Mouse (Mus musculus): ENCODE data around the gene Slc25a28. TPM values are rescaled to one million over a fixed set of nuclear protein-coding genes. Genes with fewer than 3 reads are reported as not detected.

The Slc25a28 gene
- total RNA-seq, 1 experiment, result 54.8 TPM

DNA sequence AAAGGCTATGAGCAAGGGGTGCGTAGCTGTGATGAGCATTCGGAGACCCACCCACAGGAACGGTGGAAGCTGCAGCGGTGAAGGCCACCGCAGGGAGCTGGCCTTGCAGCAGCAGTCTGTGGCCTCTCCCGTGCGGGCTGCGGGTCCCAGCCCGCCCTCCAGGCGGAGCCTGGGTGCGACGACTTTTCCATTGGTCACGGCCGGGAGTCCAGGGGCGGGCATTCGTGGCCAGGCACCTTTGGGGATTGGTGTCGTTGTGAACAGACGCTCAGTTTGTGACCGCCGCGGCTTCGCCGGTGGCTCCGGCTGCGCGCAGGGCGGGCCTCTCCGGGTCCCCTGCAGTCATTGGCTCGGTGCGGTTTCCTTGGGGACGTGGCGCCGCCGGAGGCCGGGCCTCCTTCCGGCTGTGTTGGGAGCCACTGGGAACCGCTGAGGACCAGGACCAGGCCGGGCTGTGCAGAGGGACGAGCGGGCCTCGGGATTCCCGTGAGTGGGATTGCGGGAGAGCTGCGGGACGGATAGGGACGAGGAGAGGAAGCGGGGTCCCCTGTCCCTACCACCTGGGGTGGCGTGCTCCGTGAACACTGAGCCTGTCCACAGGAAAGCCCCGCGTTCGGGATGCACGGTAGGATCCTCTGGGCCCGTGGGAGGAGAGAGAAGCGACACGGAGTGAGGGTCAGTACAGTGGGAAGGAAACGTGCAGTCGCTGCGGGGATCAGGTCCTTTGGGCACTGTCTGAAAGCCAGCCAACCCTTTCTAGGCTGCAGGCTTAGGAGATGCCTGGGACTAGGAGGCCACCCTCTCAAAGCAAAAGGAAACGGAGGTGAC lies 15.0 kb upstream of the Slc25a28 start, which contains the start of gene Entpd7:
Entpd7 (plus strand) TSS at position 254 of the 828 bp plus-strand sequence.
- DNase-seq (ENCODE audit: low read depth, low spot score), result peak; percentile 90
- in situ Hi-C loops (cut with MboI; ENCODE audit: low sequenced_read_pairs in 2 of 2, unreplicated experiment in 2 of 2), result no loop called here
- H3K9me3 ChIP-seq (ENCODE audit: control insufficient read depth, insufficient read depth, low read depth, low read length), result no peaks in the 10 kb centered on the region
- H3K4me3 ChIP-seq (ENCODE audit: insufficient read depth in 1 of 2, low read depth in 1 of 2, low read length in 2 of 2, poor library complexity in 1 of 2, severe bottlenecking in 1 of 2), result peak within 1 kb of the TSS; percentile 78 to 94
- TF ChIP-seq ZC3H11A (IDR thresholded peaks at IDR 0.05; ENCODE audit: borderline replicate concordance, low read depth, low read length) (no peak), CHD2 (IDR thresholded peaks at IDR 0.05; ENCODE audit: low read depth, low read length) (no peak), ZNF384 (IDR thresholded peaks at IDR 0.05; ENCODE audit: low read depth, low read length) (no peak), MAFK (IDR thresholded peaks at IDR 0.05; ENCODE audit: insufficient read depth, low read depth, low read length) (no peak), HCFC1 (IDR thresholded peaks at IDR 0.05; ENCODE audit: borderline replicate concordance, insufficient read depth, low read length) (no peak)
- H3K4me1 ChIP-seq (ENCODE audit: control insufficient read depth in 2 of 2, insufficient read depth in 2 of 2, low read length in 2 of 2, poor library complexity in 1 of 2), result peaks cover 0 to under 1% of the 10 kb centered on the region in 2 experiments; a peak in 1 of 4 replicates
- H3K27ac ChIP-seq (ENCODE audit: insufficient read depth, low read depth, low read length, poor library complexity, severe bottlenecking), result peak within 1 kb of the TSS; percentile 37; the same call in 1 of the 2 replicates
- peak within 1 kb of the TSS; percentile 74 for H3K9ac ChIP-seq (ENCODE audit: insufficient read depth, low read depth, low read length, poor library complexity, severe bottlenecking)
- no peaks in the 10 kb centered on the region for H3K36me3 ChIP-seq (ENCODE audit: control insufficient read depth, insufficient read depth, low read length, poor library complexity, severe bottlenecking)

DNA sequence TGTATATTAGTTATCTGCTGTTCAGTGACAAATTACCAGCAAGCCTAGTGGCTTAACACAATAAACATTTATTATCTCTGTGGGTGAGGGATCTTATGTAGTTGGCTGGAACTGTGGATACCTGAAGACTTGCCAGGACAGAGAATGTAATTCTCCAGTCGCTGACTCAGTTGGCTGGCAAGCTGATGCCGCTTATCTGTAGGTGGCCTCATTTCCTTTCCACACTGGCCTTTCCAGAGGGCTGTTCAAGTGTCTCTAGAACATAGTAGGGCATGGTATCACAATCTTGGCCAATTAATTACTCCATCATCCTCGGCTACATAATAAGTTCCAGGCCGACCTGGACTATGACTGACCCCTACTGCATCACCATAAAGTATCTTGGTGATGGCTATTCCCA lies 6.9 kb upstream of the Slc25a28 start:
- DNase-seq (ENCODE audit: low read depth, low spot score), result no peak
- Histone ChIP-seq H3K36me3 (ENCODE audit: control insufficient read depth, insufficient read depth, low read length, poor library complexity, severe bottlenecking) (no peaks in the 10 kb centered on the region), H3K4me1 (ENCODE audit: control insufficient read depth in 2 of 2, insufficient read depth in 2 of 2, low read length in 2 of 2, poor library complexity in 1 of 2) (peaks cover 0 to 4% of the 10 kb centered on the region in 2 experiments; a peak in 1 of 4 replicates), H3K9me3 (ENCODE audit: control insufficient read depth, insufficient read depth, low read depth, low read length) (no peaks in the 10 kb centered on the region), H3K9ac (ENCODE audit: insufficient read depth, low read depth, low read length, poor library complexity, severe bottlenecking) (no peak overlapping the region), H3K4me3 (ENCODE audit: insufficient read depth in 1 of 2, low read depth in 1 of 2, low read length in 2 of 2, poor library complexity in 1 of 2, severe bottlenecking in 1 of 2) (no peak overlapping the region), H3K27ac (ENCODE audit: insufficient read depth, low read depth, low read length, poor library complexity, severe bottlenecking) (no peak overlapping the region)
- TF ChIP-seq MAFK (IDR thresholded peaks at IDR 0.05; ENCODE audit: insufficient read depth, low read depth, low read length), result no peak
- no peak for TF ChIP-seq ZNF384 (IDR thresholded peaks at IDR 0.05; ENCODE audit: low read depth, low read length)
- TF ChIP-seq ZC3H11A (IDR thresholded peaks at IDR 0.05; ENCODE audit: borderline replicate concordance, low read depth, low read length), result no peak
- no peak for TF ChIP-seq CHD2 (IDR thresholded peaks at IDR 0.05; ENCODE audit: low read depth, low read length)
- TF ChIP-seq HCFC1 (IDR thresholded peaks at IDR 0.05; ENCODE audit: borderline replicate concordance, insufficient read depth, low read length), result no peak
- in situ Hi-C loops (cut with MboI; ENCODE audit: low sequenced_read_pairs in 2 of 2, unreplicated experiment in 2 of 2), result no loop called here

DNA sequence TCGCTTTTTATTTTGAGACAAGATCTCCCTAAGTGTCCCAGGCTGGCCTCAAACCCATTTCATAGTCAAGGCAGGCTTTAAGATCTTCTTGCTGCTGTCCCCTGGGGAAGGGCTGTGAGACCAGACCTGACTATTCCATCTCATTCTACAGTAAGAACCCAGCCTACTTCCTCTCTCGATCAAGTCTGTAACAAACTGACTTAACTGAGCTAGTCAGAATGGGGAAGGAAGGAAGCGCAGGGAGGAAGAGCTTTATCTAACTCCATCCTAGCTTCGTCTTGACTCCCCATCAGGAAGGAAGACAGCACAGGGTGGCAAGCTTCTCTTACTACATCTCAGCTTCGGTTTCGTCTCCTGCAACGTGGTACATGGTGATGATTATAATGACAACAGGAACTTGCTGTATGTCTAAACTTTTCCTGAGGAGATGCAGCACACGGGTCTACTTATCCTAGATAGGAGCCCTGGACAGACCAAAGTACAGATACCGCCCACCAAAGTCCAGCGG lies 4.8 kb upstream of the Slc25a28 start:
- no peaks in the 10 kb centered on the region for H3K36me3 ChIP-seq (ENCODE audit: control insufficient read depth, insufficient read depth, low read length, poor library complexity, severe bottlenecking)
- peaks cover 0 to 2% of the 10 kb centered on the region in 2 experiments; a peak in 1 of 4 replicates for H3K4me1 ChIP-seq (ENCODE audit: control insufficient read depth in 2 of 2, insufficient read depth in 2 of 2, low read length in 2 of 2, poor library complexity in 1 of 2)
- TF ChIP-seq MAFK (IDR thresholded peaks at IDR 0.05; ENCODE audit: insufficient read depth, low read depth, low read length) (no peak), ZC3H11A (IDR thresholded peaks at IDR 0.05; ENCODE audit: borderline replicate concordance, low read depth, low read length) (no peak), ZNF384 (IDR thresholded peaks at IDR 0.05; ENCODE audit: low read depth, low read length) (no peak), CHD2 (IDR thresholded peaks at IDR 0.05; ENCODE audit: low read depth, low read length) (no peak), HCFC1 (IDR thresholded peaks at IDR 0.05; ENCODE audit: borderline replicate concordance, insufficient read depth, low read length) (no peak)
- no peak for DNase-seq (ENCODE audit: low read depth, low spot score)
- H3K9ac ChIP-seq (ENCODE audit: insufficient read depth, low read depth, low read length, poor library complexity, severe bottlenecking), result no peak overlapping the region
- H3K9me3 ChIP-seq (ENCODE audit: control insufficient read depth, insufficient read depth, low read depth, low read length), result no peaks in the 10 kb centered on the region
- H3K4me3 ChIP-seq (ENCODE audit: insufficient read depth in 1 of 2, low read depth in 1 of 2, low read length in 2 of 2, poor library complexity in 1 of 2, severe bottlenecking in 1 of 2), result no peak overlapping the region
- H3K27ac ChIP-seq (ENCODE audit: insufficient read depth, low read depth, low read length, poor library complexity, severe bottlenecking), result no peak overlapping the region
- in situ Hi-C loops (cut with MboI; ENCODE audit: low sequenced_read_pairs in 2 of 2, unreplicated experiment in 2 of 2), result no loop called here

DNA sequence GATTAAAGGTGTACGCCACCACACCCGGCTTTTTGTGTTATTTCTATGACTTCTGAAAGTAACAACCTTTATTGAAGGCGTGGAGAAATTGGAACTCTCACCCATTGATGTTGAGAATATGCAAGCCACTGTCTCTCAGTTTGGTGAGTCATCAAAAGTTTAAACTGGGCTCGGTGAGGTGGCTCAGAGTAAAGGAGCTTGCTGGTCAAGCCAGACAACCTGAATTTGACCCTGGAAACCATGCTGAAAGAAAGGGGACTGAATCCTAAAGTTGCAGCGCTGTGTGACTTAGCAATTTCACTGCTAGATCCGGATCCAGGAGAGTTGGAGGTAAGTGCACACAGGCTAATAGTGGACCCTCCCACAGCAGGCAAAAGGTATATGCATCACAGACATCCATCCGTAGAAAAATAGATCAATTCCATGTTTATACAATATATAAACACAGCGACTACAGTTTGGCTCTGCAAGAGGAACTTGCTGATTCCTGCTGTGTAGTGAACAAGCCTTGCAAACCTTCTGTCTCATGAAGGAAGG lies 3.9 kb upstream of the Slc25a28 start:
- no peak for DNase-seq (ENCODE audit: low read depth, low spot score)
- in situ Hi-C loops (cut with MboI; ENCODE audit: low sequenced_read_pairs in 2 of 2, unreplicated experiment in 2 of 2), result no loop called here
- Histone ChIP-seq H3K27ac (ENCODE audit: insufficient read depth, low read depth, low read length, poor library complexity, severe bottlenecking) (no peak overlapping the region), H3K9me3 (ENCODE audit: control insufficient read depth, insufficient read depth, low read depth, low read length) (no peaks in the 10 kb centered on the region), H3K4me3 (ENCODE audit: insufficient read depth in 1 of 2, low read depth in 1 of 2, low read length in 2 of 2, poor library complexity in 1 of 2, severe bottlenecking in 1 of 2) (no peak overlapping the region), H3K36me3 (ENCODE audit: control insufficient read depth, insufficient read depth, low read length, poor library complexity, severe bottlenecking) (no peaks in the 10 kb centered on the region), H3K9ac (ENCODE audit: insufficient read depth, low read depth, low read length, poor library complexity, severe bottlenecking) (no peak overlapping the region), H3K4me1 (ENCODE audit: control insufficient read depth in 2 of 2, insufficient read depth in 2 of 2, low read length in 2 of 2, poor library complexity in 1 of 2) (peaks cover 1 to 2% of the 10 kb centered on the region in 2 experiments; a peak in 2 of 4 replicates)
- TF ChIP-seq CHD2 (IDR thresholded peaks at IDR 0.05; ENCODE audit: low read depth, low read length) (no peak), ZC3H11A (IDR thresholded peaks at IDR 0.05; ENCODE audit: borderline replicate concordance, low read depth, low read length) (no peak), MAFK (IDR thresholded peaks at IDR 0.05; ENCODE audit: insufficient read depth, low read depth, low read length) (no peak), ZNF384 (IDR thresholded peaks at IDR 0.05; ENCODE audit: low read depth, low read length) (no peak), HCFC1 (IDR thresholded peaks at IDR 0.05; ENCODE audit: borderline replicate concordance, insufficient read depth, low read length) (no peak)
